Mouse (Mus musculus) heart, embryonic 13.5 days (tissue): Measurements from ENCODE around the gene Cisd1. TPM values are rescaled to one million over a fixed set of nuclear protein-coding genes. Genes with fewer than 3 reads are reported as not detected.

Experiments
- ATAC-seq: fragments of 200-750 bp; cut with Nextera tagmentation; 2 replicates; pipeline ENCODE4 v1.8.0; 2017; ENCODE audit warnings: moderate TSS enrichment; ENCODE audit not compliant: insufficient number of reproducible peaks, low FRiP score, low TSS enrichment; ENCODE audit errors: extremely low read depth
- H3K27ac ChIP-seq: fragments of 300-500 bp; sonication (generic); replicated peaks from 2 replicates; pipeline ENCODE4 v1.5.1; 2015; ENCODE audit warnings: moderate library complexity, mild to moderate bottlenecking, inconsistent platforms
- H3K27me3 ChIP-seq: fragments of 300-500 bp; sonication (generic); replicated peaks from 2 replicates; pipeline ENCODE4 v1.6.1; 2015; ENCODE audit warnings: mild to moderate bottlenecking, inconsistent platforms
- H3K36me3 ChIP-seq: fragments of 300-500 bp; sonication (generic); 2 replicates; pipeline ENCODE4 v1.6.1; 2015; ENCODE audit warnings: mild to moderate bottlenecking, inconsistent platforms
- H3K4me1 ChIP-seq: fragments of 300-500 bp; sonication (generic); 2 replicates; pipeline ENCODE4 v1.6.1; 2015; ENCODE audit warnings: inconsistent platforms
- H3K4me2 ChIP-seq: fragments of 300-500 bp; sonication (generic); 2 replicates; pipeline ENCODE4 v1.6.1; 2015; ENCODE audit warnings: inconsistent platforms, mild to moderate bottlenecking, moderate library complexity
- H3K4me3 ChIP-seq: fragments of 300-500 bp; sonication (generic); 2 replicates; pipeline ENCODE4 v1.5.1; 2015; ENCODE audit warnings: moderate library complexity, mild to moderate bottlenecking, inconsistent platforms
- H3K9ac ChIP-seq: fragments of 300-500 bp; sonication (generic); 2 replicates; pipeline ENCODE4 v1.6.1; 2015; ENCODE audit warnings: inconsistent platforms, mild to moderate bottlenecking, moderate library complexity
- H3K9me3 ChIP-seq: fragments of 300-500 bp; sonication (generic); 2 replicates; pipeline ENCODE4 v1.6.1; 2016; ENCODE audit warnings: inconsistent platforms
- WGBS: fragments of 180-500 bp; shearing (Covaris S2); methylation state at CpG from one replicate; pipeline ENCODE4 v1.1.7; 2015; ENCODE audit warnings: mixed read lengths; 5-methylcytosine and 5-hydroxymethylcytosine counted together
- polyA plus RNA-seq: library from polyadenylated mRNA; unstranded; fragments of >200 nt; fragmentation: Nextera tagmentation; extraction: Ambion mirVana; gene quantifications from 2 replicates; pipeline ENCODE4 v1.2.1, GENCODE M21; 2015

Cisd1 gene
- polyA plus RNA-seq, 1 experiment from 2014 or later: 162 TPM

- Histone ChIP-seq H3K27ac (no peak overlapping the region), H3K27me3 (peaks cover under 1% of the 10 kb centered on the region; the same call in 1 of the 2 replicates), H3K4me1 (peaks cover 14% of the 10 kb centered on the region), H3K4me2 (peak overlapping the region; percentile 41), H3K4me3 (0 out of 2 replicates have a peak overlapping the region, but pooled peaks have one; percentile 17), H3K9me3 (no peaks in the 10 kb centered on the region), H3K36me3 (no peaks in the 10 kb centered on the region), H3K9ac (no peak overlapping the region)
- no peak for ATAC-seq
- 16% methylated on average over 4 of the region's 4 CpGs for WGBS
These were observed 53.0 kb downstream of the Cisd1 start for GRCm38 (mm10) chr10:71291801-71292200.

DNA sequence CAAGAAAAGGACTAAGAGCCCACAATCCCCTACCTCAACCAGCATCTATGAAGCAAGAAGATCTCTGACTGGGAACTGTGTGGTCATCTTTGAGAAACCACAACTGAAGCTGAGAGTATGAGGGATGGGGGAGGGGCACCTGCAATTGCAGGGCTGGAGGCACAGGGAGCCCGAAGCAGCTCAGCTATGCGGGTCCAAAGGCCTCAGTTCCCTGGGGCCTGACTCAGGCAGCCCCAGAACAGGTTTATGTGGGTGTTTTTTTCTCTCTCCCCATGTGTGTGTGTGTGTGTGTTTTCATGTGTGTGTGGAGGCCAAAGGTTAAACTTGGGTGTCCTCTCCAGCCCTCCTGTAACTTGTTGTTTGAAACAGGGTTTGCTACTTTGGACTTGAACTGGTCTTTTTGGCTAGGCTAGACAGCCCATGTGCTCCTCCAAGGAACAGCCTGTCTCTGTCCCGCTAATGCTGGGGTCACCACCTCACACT lies 53.5 kb downstream of the Cisd1 start:
- no peak for ATAC-seq
- Histone ChIP-seq H3K9ac (no peak overlapping the region), H3K36me3 (no peaks in the 10 kb centered on the region), H3K27me3 (peaks cover 6% of the 10 kb centered on the region), H3K9me3 (no peaks in the 10 kb centered on the region), H3K27ac (no peak overlapping the region), H3K4me1 (peaks cover 14% of the 10 kb centered on the region), H3K4me2 (no peak overlapping the region), H3K4me3 (no peak overlapping the region)
- WGBS: 31% methylated on average over 3 of the region's 3 CpGs

DNA sequence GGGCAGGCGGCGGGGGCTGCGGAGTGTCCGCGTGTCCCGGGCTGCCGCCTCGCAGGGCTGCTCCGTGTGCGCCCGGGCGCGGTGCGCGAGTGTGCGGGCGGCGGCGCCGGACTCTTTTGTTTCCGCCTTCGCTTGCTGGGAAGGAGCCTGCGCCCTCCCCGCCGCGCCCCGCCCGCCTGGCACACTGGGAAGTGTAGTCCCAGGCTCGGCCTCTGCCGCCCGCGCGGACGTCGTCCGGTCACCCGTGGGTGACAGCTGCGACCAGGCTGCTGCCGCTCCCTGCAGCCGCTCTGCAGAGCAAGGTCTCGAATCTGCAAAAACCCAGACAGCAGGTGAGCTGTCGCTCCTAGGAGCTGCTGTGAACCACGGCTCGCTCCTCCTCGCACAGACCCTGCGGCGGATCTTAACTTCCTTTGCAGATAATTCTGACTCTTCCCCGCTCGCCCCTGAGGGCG lies 59.6 kb downstream of the Cisd1 start, which contains the start of gene Ube2d1:
TSS of gene Ube2d1 (minus strand) at position 137 of the 455 bp plus-strand sequence.
- Histone ChIP-seq H3K27ac (peak within 1 kb of the TSS; percentile 67), H3K36me3 (peaks cover 8% of the 10 kb centered on the region; the same call in 1 of the 2 replicates), H3K9ac (peak within 1 kb of the TSS; percentile 96), H3K4me2 (peak within 1 kb of the TSS; percentile 82), H3K4me3 (peak within 1 kb of the TSS; percentile 99), H3K27me3 (peaks cover 12% of the 10 kb centered on the region), H3K9me3 (no peaks in the 10 kb centered on the region), H3K4me1 (peaks cover 36% of the 10 kb centered on the region)
- peak; percentile 82 for ATAC-seq
- WGBS: under 1% methylated on average over 49 of the region's 50 CpGs

GRCm38 (mm10) chr10:71284511-71285125 lies 60.1 kb downstream of the Cisd1 start:
- Histone ChIP-seq H3K36me3 (peaks cover 8% of the 10 kb centered on the region; the same call in 1 of the 2 replicates), H3K27me3 (peaks cover 12% of the 10 kb centered on the region), H3K4me3 (peak overlapping the region; percentile 99), H3K4me2 (peak overlapping the region; percentile 82), H3K27ac (peak overlapping the region; percentile 67), H3K9me3 (no peaks in the 10 kb centered on the region), H3K4me1 (peaks cover 36% of the 10 kb centered on the region), H3K9ac (peak overlapping the region; percentile 96)
- under 1% methylated on average over 40 of the region's 41 CpGs for WGBS
- ATAC-seq: peak; percentile 53

GRCm38 (mm10) chr10:71284131-71284510 lies 60.6 kb downstream of the Cisd1 start:
- Histone ChIP-seq H3K36me3 (peaks cover 8% of the 10 kb centered on the region; the same call in 1 of the 2 replicates), H3K4me1 (peaks cover 36% of the 10 kb centered on the region), H3K9me3 (no peaks in the 10 kb centered on the region), H3K27ac (peak overlapping the region; percentile 67), H3K27me3 (peaks cover 12% of the 10 kb centered on the region), H3K4me2 (peak overlapping the region; percentile 82), H3K4me3 (peak overlapping the region; percentile 99), H3K9ac (peak overlapping the region; percentile 96)
- 19% methylated on average over 8 of the region's 8 CpGs for WGBS
- ATAC-seq: no peak

Other genes starting within 250 kb of the Cisd1 start
- 17.3 and 19.2 TPM in 2 replicates for gene Bicc1, start 185.3 kb downstream of the Cisd1 start, polyA plus RNA-seq
- 42.3 and 47.6 TPM in 2 replicates for gene Tfam, start 106.7 kb downstream of the Cisd1 start, polyA plus RNA-seq
- 54.0 and 56.2 TPM in 2 replicates for gene Ube2d1, start 59.7 kb downstream of the Cisd1 start, polyA plus RNA-seq
- 5.6 and 6.2 TPM in 2 replicates for gene Ipmk, start 2.8 kb upstream of the Cisd1 start, polyA plus RNA-seq